In the genomic region with DNA sequence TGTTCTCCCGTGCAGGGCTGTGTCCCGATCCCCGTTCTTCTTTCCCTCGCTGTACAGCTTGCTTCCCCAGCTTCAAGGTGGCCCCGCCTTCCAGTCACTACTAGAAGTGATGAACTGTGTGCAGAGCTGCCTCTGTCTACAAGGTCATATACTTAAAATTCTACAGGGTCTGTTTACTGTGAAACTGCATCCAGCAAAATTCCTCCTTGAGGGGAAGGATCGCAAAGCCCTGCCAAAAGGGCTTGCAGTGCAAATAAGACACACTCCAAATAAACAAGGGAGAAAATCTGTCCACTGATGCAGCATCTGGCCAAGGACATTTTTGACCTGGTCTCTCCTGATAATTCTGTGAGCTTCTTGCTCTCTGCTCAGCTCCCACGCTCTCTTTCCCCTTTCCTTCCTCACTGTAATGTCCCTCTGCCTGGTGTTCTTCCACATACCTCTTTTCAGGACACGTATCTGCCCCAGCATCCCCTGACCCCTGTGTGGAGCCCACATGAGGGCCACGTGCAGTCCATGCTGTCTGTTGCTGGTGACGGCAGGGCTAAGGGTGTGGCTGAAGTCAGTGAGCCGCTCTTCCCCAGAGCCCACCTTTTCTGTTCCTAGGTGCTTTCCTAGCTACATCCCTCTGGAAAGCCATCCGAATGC, we compare ENCODE assay signal across 14 mouse cellular contexts.
DNase-seq lines count a peak whose midpoint lies in the region; ATAC-seq and TF ChIP-seq lines count a peak whose summit lies in the region.
"Had no signal": no experiment of that assay in that cellular context is flagged by ENCODE, and none has a peak within 500 bp of the region (broad histone marks: within the 10 kb centered on the region; RNA-seq: fewer than 3 reads in every experiment).

No protein-coding gene starts in this region.

- H3K4me2 ChIP-seq in kidney, embryonic 16.5 days (replicated peaks; ENCODE audit: low read depth, low read length) = no peak overlapping the region
- H3K4me2 ChIP-seq in midbrain, embryonic 11.5 days = no peak overlapping the region
- H3K4me2 ChIP-seq: forebrain, embryonic 12.5 days; neural tube, embryonic 15.5 days had no signal

- TF ChIP-seq CTCF in layer of hippocampus, adult 2 months (conservative IDR thresholded peaks at IDR 0.05) = no peak

- peaks cover 1% of the 10 kb centered on the region; the same call in 1 of the 2 replicates for H3K36me3 ChIP-seq in kidney, embryonic 16.5 days (ENCODE audit: insufficient read depth, low read length)
- peaks cover 6% of the 10 kb centered on the region for H3K36me3 ChIP-seq in midbrain, embryonic 11.5 days (ENCODE audit: control insufficient read depth, insufficient read depth, low read length)

- no peak overlapping the region for H3K4me3 ChIP-seq in layer of hippocampus, adult 2 months
- H3K4me3 ChIP-seq in kidney, embryonic 16.5 days (ENCODE audit: low read length) = no peak overlapping the region
- no peak overlapping the region for H3K4me3 ChIP-seq in midbrain, embryonic 11.5 days (ENCODE audit: low read depth, low read length)
- H3K4me3 ChIP-seq: embryonic facial prominence, embryonic 10.5 days; forebrain, embryonic 12.5 days; neural tube, embryonic 15.5 days had no signal

- no peak overlapping the region for H3K9ac ChIP-seq in kidney, embryonic 16.5 days (replicated peaks; ENCODE audit: low read length)
- no peak overlapping the region for H3K9ac ChIP-seq in midbrain, embryonic 11.5 days (ENCODE audit: low read length)
- H3K9ac ChIP-seq: forebrain, embryonic 12.5 days; liver, embryonic 14.5 days; neural tube, embryonic 15.5 days had no signal

- DNase-seq in adrenal gland, adult (ENCODE audit: inconsistent age in 2 of 2, low spot score in 1 of 2) = peak; percentile 52 to 74
- no peak for DNase-seq in adrenal gland, postnatal 25 days
- no peak for DNase-seq in layer of hippocampus, adult 2 months (ENCODE audit: low spot score in 2 of 2)
- DNase-seq in layer of hippocampus, postnatal 25 days (ENCODE audit: extremely low spot score in 1 of 2, low spot score in 1 of 2) = no peak
- peak; percentile 61 for DNase-seq in heart, adult 8-10 months (ENCODE audit: low spot score)
- no peak for DNase-seq in thymus, postnatal 10 days (ENCODE audit: low spot score in 2 of 2)
- DNase-seq in midbrain, embryonic 11.5 days (ENCODE audit: low spot score, missing footprints) = no peak

- no peaks in the 10 kb centered on the region for H3K9me3 ChIP-seq in kidney, embryonic 16.5 days (ENCODE audit: low read length)
- no peaks in the 10 kb centered on the region for H3K9me3 ChIP-seq in midbrain, embryonic 11.5 days (ENCODE audit: control insufficient read depth, low read length)
- H3K9me3 ChIP-seq: embryonic facial prominence, embryonic 10.5 days; forebrain, embryonic 12.5 days; neural tube, embryonic 15.5 days had no signal

- peak overlapping the region; percentile 81 for H3K27ac ChIP-seq in layer of hippocampus, adult 2 months
- H3K27ac ChIP-seq in kidney, embryonic 16.5 days (ENCODE audit: low read length) = peak overlapping the region; percentile 34; the same call in 1 of the 2 replicates
- H3K27ac ChIP-seq in midbrain, embryonic 11.5 days (ENCODE audit: low read depth, low read length) = no peak overlapping the region
- H3K27ac ChIP-seq: embryonic facial prominence, embryonic 10.5 days; forebrain, embryonic 12.5 days; liver, embryonic 14.5 days; neural tube, embryonic 15.5 days had no signal

- 50% methylated on average over 12 of the region's 12 CpGs for WGBS in kidney, embryonic 16.5 days
- WGBS in midbrain, embryonic 11.5 days = 90% methylated on average over 12 of the region's 12 CpGs

- no peak for ATAC-seq in kidney, embryonic 16.5 days (ENCODE audit: low FRiP score, low TSS enrichment)
- no peak for ATAC-seq in midbrain, embryonic 11.5 days (ENCODE audit: low FRiP score)
- ATAC-seq: activated CD4-positive, CD25-positive, alpha-beta regulatory T cell, adult 4 months; midbrain, embryonic 16.5 days had no signal

- H3K4me1 ChIP-seq in kidney, embryonic 16.5 days (ENCODE audit: insufficient read depth, low read length) = peaks cover 32% of the 10 kb centered on the region
- H3K4me1 ChIP-seq in midbrain, embryonic 11.5 days (ENCODE audit: control insufficient read depth, insufficient read depth, low read length) = no peaks in the 10 kb centered on the region

- H3K27me3 ChIP-seq in kidney, embryonic 16.5 days (ENCODE audit: insufficient read depth, low read length) = no peaks in the 10 kb centered on the region
- H3K27me3 ChIP-seq in midbrain, embryonic 11.5 days (ENCODE audit: control insufficient read depth, insufficient read depth, low read length) = no peaks in the 10 kb centered on the region
- H3K27me3 ChIP-seq: forebrain, embryonic 12.5 days; neural tube, embryonic 15.5 days had no signal

Comparison
In these comparisons a context has a peak if more than half of its experiments do, and no peak if none do; other contexts are left out.
1. DNase-seq: peak in adrenal gland, adult (2 of 2) and heart, adult 8-10 months (single experiment); none in adrenal gland, postnatal 25 days (single experiment), layer of hippocampus, adult 2 months (0 of 2), layer of hippocampus, postnatal 25 days (0 of 2), thymus, postnatal 10 days (0 of 2) and midbrain, embryonic 11.5 days (single experiment).